Mouse (Mus musculus) testis, adult 2 months (tissue): ENCODE measurements at regions not wholly inside any gene's neighbourhood (a gene's known extent, or its start where the extent isn't known, plus 50 kb on each side); places are given as distances from the start of the nearest gene placed in this dataset.

Experiments used
- H3K27ac ChIP-seq: fragments of 200-500 bp; 2 replicates; pipeline ENCODE4 v1.5.1; 2012; ENCODE audit warnings: low read depth, low read length; ENCODE audit not compliant: control insufficient read depth, insufficient read depth
- H3K27me3 ChIP-seq: fragments of 200-500 bp; 2 replicates; pipeline ENCODE4 v1.6.1; 2012; ENCODE audit warnings: mild to moderate bottlenecking, low read length, moderate library complexity; ENCODE audit not compliant: control insufficient read depth, insufficient read depth
- H3K36me3 ChIP-seq: fragments of 200-500 bp; 2 replicates; pipeline ENCODE4 v1.6.1; 2012; ENCODE audit warnings: mild to moderate bottlenecking, low read length; ENCODE audit not compliant: control insufficient read depth, insufficient read depth
- H3K4me1 ChIP-seq: fragments of 200-500 bp; 2 replicates; pipeline ENCODE4 v1.6.1; 2012; ENCODE audit warnings: low read length; ENCODE audit not compliant: control insufficient read depth, insufficient read depth
- H3K4me3 ChIP-seq: fragments of 200-500 bp; 2 replicates; pipeline ENCODE4 v1.5.1; 2012; ENCODE audit warnings: low read depth, mild to moderate bottlenecking, low read length, moderate library complexity, mixed read lengths; ENCODE audit not compliant: control insufficient read depth
- CTCF ChIP-seq: fragments of 200-500 bp; IDR thresholded peaks from 2 replicates; pipeline ENCODE4 v1.5.1; 2012; ENCODE audit warnings: low read depth, mild to moderate bottlenecking, inconsistent platforms, low read length, moderate library complexity; ENCODE audit not compliant: control insufficient read depth, insufficient read depth, insufficient replicate concordance
- POLR2A ChIP-seq: fragments of 200-500 bp; IDR thresholded peaks from 2 replicates; pipeline ENCODE4 v1.6.1; 2012; ENCODE audit warnings: low read depth, mild to moderate bottlenecking, inconsistent platforms, low read length, moderate library complexity; ENCODE audit not compliant: control insufficient read depth

- Histone ChIP-seq H3K36me3 (no peaks in the 10 kb centered on the region), H3K27me3 (no peaks in the 10 kb centered on the region)
- no peak for TF ChIP-seq POLR2A
- TF ChIP-seq CTCF, result no peak
These were observed 139.0 kb downstream of the Usp31 start for GRCm38 (mm10) chr7:121568064-121568463.

DNA sequence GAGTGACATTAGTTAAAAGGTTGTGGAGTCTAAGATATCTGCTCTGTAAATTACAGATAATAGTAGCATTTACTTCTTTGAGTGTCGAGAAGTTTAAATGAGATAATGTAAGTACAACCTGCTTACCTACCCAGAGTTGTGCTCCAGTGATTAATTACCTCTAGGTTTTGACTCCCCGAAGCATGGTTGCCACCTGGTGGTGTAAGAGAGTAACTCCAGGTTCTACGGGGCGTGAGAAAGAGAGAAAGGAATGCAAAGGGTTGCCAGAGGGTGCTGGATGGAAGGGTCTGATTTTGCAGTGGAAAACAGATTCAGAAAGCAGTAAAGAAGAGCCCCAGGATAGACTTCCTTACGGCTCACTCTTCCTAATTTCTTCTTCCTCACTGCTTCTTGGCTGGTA lies 143.5 kb downstream of the Usp31 start:
- Histone ChIP-seq H3K4me1 (no peaks in the 10 kb centered on the region), H3K27me3 (no peaks in the 10 kb centered on the region), H3K4me3 (no peak overlapping the region), H3K36me3 (no peaks in the 10 kb centered on the region), H3K27ac (no peak overlapping the region)
- TF ChIP-seq CTCF (no peak), POLR2A (no peak)

More at GRCm38 (mm10) chr7:121568064-121568463, 139.0 kb downstream of the Usp31 start:
- no peaks in the 10 kb centered on the region for H3K4me1 ChIP-seq
- no peak overlapping the region for H3K27ac ChIP-seq
- no peak overlapping the region for H3K4me3 ChIP-seq

- TF ChIP-seq CTCF (no peak), POLR2A (no peak)
- H3K27me3 ChIP-seq, result no peaks in the 10 kb centered on the region
- no peak overlapping the region for H3K27ac ChIP-seq
These were observed 151.6 kb downstream of the Usp31 start for GRCm38 (mm10) chr7:121555420-121555819.

More at GRCm38 (mm10) chr7:121555420-121555819, 151.6 kb downstream of the Usp31 start:
- Histone ChIP-seq H3K4me1 (no peaks in the 10 kb centered on the region), H3K36me3 (no peaks in the 10 kb centered on the region), H3K4me3 (no peak overlapping the region)
